Mouse (Mus musculus) yolk sac, embryonic 10.5 days (tissue): ENCODE measurements at regions not wholly inside any gene's neighbourhood (a gene's known extent, or its start where the extent isn't known, plus 50 kb on each side); places are given as distances from the start of the nearest gene placed in this dataset.

Source experiments
- DNase-seq: peaks from one replicate; pipeline ENCODE4 v3.0.0-alpha.2; 2017; ENCODE audit warnings: low spot score

DNA sequence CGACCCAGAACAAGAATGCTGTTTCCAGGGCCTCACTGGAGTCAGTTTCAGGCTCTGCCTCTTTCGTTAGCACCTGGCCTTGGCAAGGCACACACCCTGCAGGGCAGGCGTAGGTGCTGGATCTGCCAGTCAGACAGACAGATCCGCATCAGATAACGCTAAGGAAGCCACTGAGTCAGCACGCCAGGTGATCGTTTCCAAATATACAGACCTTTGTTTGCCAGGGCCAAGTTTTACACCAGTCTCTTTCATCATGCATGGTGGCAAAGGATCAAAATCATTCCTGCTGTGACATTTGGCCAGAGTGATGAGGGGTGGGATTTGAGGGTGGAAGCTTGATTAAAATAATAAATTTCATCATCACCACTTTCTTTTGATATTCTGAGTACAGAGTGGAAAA, 411.0 kb downstream of the Ofcc1 start:
- no peak for DNase-seq

DNA sequence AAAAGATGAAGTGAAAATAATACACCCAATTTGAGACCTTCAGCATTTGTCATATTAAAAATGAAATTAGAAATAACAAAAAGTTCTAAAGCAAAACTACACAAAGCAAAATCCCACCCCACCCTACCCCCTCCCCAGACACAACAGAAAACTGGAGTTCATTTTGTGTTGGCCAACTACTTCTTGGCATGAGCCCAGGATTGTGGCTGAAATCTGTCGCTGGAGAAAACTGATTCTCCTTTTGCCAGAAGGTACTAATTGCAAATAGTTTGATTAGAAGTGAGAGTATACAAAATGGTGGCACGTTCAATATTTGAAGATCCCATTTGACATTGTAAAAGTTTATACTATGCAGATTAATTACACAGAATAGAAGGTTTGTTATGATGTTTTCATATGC, 426.0 kb downstream of the Ofcc1 start:
- no peak for DNase-seq

DNA sequence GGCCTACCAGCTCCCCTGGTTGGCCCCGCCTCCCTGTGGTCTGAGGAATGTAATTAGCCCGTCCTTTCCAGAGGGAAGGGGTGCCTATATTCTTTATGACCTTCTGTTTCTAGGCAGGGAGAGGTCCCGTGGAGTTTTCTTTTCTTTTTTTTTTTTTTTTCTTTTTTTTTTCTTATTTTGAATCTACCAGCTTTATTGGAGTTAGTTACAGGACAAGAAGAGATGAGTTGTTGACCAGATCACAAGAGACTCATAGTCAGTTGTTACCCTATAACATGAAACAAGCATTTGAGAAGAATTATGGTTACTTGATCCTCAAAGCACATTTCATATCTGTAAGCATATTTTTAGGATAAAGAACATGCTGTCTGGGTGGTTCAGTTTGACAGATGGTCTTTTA, 429.8 kb downstream of the Ofcc1 start:
- no peak for DNase-seq

DNA sequence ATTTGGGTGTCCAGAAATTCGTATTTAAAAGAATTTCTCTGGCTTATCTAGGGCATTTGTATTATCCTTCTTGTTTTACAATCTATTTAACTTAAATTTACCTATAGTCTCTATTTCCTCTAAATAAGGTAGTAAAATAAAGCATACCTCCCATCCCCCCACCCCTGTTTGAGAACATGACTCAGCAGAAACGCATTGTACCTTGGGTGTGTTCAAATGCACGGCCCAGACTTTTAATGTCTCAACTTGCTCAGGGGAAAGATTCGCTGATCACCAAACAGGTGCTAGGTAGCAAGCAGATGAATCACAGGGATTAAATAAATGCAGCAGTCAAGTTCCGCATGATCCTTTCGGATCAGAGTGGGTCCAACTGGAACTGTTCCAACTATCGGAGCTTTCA, 432.7 kb downstream of the Ofcc1 start:
- no peak for DNase-seq

DNA sequence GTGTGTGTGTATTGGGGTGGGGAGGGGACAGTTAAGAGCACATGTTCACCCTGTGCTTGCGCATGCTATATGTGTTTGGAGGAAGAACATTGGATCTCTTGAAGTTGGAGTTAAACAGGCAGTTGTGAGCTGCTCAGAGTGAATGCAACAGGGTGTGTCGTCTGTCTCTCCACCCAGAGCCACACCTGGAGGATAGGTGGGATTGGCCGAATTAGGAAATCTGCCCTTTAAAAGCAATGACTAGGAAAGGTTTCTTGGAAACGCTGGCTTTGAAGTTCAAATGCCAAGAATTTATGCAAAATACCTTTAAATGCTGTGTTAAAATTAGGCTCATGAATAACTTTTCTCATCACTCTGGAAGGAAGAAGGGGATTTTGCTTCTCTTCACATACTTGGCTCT, 436.9 kb downstream of the Ofcc1 start:
- DNase-seq = no peak

DNA sequence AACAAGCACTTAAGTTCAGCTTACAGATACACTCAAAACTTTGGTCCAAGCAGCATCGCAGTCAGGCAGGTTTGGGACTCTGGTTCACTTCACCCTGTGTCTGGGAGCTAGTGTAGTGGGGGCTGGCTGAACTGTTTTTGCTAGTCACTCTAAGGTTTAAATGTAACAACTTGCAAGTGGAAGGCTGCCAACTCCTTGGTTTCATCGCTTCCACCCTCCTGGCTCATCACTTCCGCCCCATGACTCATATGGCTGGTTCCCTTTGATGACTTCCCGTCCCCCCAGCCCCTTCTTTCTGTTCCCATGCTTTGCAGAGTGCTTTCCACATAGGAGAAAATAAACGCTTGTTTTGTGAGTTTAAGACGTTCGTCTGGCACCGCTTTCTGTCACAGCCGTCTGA, 438.1 kb downstream of the Ofcc1 start:
- no peak for DNase-seq

DNA sequence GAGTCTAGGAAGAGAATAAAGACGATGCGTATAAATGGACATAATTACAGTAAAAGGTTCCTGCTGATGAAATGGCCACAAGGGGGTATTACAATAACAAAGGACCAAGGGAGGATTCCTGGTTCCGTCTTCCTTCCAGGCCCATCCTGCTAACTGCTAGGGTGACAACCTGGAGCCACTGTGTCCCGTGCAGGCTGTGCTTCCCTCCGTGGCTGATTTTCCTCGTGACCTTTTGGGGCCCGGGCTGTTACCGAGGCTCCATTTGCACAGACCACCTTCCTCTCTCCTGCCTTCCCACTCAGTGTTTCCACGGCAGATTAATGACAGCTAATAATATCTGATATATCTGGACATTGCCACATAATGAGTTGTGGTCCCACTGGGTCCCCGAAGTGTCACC, 453.5 kb downstream of the Ofcc1 start:
- DNase-seq = no peak

DNA sequence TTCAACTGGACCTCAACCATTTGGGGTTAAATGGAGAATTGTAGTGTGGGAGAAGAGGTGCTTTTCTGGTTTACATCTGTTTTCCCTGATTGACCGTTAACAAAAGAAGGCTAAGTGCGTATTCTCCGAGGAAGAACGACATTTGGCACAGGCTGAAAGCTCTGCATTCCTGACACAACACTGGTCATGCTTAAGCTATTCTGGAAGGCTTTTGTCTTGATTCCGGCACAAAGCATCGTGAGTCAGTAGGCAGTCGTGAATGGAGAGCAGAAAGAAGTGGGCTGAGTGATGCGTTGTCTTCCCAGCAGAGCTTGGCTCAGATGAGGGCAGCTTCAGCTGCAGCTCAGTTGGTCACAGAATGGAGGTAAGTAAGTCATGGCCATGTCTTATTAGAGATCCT, 457.0 kb downstream of the Ofcc1 start:
- DNase-seq = no peak

DNA sequence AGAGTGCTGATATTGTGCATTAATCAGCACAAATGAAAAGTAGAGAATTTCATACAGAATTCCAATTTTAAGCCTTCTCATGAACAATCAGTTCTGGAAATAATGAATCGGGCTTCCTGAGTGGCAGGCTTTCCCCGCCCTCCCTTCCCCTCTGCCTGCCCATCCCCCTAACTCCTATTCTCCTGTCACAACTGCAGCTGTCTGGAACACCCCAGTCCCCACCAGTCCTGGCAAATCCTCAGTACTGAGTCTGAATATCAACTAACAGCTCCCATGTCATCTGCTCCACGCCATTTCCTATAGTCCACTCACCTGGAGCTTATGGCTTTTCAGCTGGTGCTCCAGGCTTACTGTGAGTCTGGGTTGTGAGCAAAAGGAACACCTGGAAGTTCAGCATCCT, 457.9 kb downstream of the Ofcc1 start:
- DNase-seq = no peak

DNA sequence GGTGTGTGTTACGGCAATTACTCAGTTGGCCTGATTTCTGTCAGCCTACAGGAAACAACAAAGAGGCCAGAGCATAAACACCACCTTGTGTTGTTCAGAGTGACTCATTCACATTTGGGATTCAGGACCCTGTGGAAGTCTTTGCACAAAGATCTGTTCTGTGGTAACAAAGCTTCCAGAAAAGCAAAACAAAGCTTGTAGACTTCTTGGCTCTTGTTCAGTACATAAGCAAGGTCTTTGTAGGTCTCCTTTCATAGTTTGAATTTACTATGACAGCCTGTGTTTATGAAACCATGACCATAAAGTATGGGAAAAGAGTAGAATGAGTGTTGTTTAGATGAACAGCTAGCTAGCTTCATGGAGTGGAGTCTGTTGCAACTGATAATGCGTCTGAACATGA, 461.9 kb downstream of the Ofcc1 start:
- no peak for DNase-seq

DNA sequence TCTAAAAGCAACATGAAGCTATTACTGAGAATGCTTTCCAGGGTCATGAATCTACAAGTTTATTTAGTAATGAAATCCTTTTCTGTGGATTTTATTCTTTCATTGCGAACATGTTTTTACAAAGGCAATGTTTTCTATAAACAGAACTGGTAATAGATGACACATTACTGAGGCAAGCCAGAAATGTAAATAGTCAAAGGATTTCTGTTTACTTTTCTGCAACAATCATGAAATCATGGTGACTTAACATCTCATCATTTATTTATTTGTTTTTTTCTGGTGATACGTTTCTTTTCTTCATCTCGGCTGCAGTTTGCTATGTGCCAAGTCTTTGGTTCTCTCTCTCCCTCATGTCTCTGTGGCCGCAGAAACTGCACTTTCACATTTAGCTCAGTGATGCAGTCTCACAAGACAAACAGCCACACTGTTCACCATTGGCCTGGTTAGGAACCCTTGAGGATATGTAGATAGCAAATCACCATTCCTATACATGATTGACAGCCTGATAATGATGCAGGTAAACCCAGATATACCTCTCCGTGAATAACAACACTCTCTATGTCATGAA, 462.8 kb downstream of the Ofcc1 start:
- no peak for DNase-seq

DNA sequence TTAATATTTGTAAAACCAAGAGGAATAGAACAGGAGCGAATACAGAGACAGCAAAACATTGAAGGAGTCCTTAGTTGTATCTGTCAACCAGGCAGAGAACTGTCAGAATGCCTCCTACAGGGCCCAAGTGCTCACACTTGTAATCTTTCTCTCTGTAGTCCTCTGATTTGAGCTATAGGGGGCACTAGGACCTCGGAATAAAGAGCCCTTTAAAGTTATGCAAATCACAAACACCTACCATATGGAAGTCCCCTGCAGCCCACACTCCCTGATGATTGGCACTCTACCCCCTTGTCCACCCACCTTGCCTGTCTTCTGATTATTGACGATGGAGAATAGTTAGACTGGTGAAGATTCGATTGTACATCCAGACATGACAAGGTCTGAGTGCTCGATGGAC, 467.1 kb downstream of the Ofcc1 start:
- DNase-seq = no peak

DNA sequence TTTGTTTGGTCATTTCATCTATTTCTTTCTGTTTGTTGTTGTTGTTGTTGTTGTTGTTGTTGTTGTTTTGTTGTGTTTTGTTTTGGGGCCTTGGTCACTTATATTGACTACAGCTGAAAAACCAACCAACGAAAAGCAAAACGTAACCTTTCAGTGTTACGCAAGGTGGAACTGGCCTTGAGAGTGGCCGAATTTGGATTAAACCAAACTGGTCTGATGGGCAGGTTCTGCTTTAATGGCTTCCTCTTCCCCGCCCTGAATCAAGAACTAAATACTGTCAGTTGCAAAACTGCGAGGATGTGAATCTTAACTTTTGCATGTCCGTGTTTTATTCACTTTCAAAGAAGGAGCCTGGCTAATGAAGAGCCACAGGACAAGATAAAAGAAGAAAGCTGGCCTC, 480.2 kb downstream of the Ofcc1 start:
- no peak for DNase-seq

DNA sequence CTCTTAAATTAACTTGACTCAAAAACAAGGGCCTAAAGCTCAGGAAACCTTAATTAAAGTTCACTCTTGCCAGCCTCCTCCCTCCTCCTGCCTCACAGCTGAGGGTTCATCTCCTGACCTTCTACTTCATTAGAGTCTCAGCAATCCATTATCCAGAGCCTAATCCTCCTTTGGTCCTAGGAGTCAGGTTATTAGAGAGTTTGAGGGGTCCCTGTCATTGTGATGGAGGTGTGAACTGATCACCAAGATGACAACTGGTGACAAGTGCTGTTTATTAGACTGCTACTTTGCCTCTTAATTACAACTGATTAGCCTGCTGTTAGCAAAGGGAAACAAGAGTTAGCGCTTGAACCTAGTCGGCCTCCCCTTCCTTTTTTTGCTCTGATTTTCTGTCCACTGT, 481.1 kb downstream of the Ofcc1 start:
- DNase-seq = no peak

DNA sequence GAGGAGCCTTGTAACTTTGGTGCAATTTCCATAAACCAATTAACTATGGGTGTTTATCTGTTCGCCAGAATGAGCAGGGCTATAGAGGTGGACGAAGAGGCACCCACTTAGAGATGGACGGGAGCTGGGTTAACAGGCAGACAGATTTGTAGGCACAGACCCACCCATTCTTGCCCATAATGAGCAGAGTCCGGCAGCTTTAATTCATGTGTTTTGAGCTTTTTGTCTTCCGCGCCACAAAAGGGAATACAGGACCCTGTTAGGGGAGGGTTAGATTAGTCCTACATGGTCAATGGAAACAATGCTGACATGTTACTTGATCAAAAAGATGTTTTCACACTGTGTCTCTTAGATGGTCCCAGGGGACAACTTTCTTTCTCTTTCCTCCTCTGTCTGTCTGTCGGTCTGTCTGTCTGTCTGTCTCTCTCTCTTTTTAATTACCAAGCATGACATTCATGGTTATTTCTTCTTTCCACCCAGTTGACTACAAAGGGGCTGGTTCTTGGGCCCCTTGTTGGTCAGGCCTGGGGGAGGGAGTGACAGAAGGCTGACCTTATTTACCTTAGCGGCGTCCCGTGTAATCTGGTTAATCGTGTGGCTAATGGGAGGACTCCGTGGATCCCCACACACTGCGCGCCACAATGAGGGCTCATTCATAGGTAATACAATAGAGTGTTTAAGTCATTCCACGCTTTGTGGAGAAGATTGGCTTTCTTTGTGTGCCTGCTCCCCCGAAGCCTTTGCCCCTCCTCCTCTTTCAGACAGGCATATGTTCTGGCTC, 483.7 kb downstream of the Ofcc1 start:
- no peak for DNase-seq

DNA sequence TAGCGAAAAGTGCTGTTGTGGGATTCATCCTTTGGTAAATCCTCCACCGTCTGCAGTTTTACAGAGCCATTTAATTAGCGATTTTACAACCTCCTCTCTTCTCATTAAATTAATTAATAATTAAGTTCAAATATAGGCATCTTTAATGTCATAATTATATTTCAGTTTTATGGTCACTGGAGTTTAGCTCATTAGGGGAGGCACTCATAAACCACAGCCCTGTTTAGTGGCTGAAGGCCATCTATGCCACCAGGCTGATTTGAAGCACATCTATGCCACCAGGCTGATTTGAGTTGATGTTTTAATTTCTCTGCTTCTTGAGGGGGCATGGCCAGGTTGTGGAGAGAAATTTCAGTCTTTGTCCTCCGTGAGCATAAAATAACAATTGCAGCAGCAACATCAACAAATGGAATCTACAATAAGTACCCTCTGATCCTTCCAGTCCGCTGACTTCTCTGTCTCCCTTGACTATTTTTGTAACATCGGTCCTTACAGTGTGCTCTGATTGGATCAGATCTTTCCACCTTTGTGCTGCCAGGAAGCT, 508.9 kb downstream of the Ofcc1 start:
- no peak for DNase-seq

DNA sequence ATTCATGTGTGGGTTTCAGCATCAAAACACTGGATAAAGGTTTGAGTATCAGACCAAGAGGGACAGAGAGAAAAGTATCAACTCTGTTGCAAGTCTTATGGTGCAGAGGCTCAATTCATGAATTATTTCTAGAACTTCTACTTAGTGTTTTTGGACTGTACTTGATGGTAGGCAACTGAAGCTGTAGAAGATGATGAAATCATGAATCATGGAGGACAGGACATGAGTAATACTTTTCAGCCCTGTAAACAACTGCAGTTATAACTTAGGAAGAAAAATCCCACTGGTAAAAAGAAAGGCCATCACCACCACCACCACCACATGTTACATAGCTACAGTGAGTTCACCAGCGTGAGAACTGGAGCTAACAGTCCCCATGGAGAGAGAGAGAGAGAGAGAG, 511.9 kb downstream of the Ofcc1 start:
- no peak for DNase-seq

DNA sequence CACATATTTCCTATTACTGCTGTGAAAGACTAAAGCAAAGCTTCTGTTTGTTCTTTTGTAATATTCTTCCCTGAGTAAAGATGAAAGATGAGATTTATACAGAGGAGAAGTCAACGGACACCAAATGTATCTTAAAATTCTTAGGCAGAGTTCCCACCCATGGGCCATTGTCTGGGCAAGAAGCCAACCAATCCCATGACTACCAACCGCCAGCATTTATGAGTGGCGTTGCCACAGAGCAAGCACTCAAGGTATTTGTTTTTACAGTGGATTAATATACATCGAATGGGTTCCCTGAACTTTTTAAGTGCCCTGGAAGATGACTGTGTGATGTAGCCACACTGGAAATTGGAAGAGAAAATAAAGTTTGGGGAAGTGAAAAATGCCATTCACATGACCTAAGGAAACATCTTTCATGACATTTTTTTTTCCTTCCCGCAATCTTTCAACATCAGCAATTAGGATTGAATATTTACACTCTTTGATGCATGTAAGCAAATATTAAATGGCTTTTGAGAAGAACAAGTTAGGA, 525.1 kb downstream of the Ofcc1 start:
- DNase-seq = no peak

DNA sequence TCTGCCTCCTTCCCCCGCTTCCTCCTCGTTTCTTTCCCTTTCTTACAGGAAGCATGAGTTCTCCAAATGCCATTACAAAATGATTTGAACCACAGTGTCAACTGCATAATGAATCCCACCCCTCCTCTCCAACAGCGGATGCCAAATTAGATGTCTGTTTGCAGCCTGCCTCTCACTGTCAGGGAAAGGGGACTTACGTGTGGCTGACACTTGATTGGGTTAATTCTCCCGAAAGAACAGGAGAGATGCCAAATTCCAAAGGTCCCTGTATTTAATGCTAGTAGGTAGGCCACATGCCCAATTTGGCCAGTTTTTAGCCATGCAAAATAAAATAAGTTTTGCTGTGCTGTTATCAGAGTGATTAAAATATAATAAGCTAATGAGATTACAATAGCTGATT, 525.9 kb downstream of the Ofcc1 start:
- DNase-seq = no peak

DNA sequence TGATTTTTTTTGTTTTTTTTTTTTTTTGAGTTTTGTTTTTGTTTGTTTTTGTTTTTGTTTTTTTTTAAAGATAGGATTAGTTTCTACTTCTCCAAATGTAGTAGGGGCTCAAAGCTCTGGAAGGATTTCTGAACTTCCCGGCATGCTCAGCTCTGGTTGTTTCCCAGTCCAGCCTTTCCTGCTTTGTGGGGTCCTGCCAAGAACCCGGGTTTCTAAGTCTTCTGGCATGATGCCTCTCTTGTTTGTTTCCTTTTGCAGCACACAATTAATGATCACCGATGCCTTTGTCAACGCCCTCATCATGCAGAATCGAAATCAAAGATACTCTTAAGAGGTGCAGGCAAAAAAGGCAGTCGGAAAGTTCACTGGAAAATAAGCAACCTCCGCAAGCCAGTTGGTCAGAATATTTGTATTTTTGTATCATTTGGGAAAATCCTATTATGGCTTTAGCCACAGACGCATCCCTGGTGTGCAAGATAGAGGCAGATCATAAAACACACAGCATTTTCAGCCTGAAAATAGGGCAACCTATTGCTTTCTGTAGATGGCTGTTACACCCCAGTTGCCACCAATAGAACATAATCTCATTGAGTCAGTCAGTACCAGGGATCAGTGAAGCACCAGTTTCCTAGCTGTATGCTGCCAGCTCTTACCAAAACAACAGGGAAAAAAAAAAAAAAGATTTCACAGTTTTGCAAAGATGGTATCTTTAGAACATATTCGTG, 526.6 kb downstream of the Ofcc1 start:
- no peak for DNase-seq

DNA sequence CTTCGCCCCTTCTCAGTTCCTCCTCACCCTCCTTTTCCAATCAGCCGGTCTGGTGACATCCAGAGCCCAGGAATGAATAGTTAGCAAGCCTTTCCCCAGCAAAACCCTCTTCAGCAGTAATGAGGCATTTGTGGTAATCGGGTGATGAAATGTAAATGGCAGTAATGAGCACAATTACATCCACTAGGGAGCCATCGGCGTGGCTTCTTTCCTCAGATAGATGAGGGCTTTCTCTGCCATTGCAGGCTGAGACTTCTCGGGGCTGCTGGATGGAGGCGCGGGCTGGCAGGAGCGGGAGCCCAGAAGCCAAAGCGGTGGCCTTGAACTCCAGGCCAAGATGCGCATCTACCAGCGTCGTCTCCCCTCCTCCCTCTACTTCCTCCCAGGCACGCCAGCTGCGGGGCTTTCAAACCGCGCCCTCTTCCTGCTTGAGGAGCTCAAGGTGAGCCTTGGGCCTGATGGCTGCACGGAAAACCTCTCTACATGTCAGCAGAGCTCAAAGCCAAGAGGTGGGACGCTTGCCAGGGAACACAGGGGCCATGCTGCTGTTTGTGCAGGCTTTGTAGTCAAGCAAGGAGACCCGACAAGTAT, 537.2 kb downstream of the Ofcc1 start:
- peak; percentile 7 for DNase-seq

DNA sequence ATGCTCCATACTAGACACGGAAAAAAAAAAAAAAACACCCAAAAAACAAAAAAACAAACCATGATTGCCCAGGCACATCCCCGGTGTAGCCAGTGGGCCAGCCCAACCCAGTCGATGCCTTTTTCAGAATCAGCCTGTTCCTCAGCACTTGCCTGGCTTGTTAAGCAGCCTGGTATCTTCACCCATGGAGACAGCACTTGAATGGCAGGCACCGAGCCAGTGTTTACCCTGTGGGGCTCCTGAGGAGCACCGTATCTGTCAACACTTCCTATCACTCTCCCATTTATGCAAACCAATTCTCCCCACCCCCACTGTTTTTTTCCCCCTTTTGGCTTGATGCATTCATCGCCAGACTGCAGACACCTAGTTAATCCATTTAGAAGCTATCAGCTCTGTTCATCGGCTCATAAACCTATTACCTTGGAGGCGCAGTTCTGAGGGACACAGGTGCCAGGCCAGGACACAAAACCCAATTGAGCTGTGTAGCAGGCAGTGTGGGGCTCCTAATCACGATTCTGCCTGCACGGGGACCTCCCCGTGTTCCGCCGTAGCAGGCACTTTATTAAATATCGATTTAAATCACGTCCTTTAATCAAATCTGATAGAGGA, 537.8 kb downstream of the Ofcc1 start:
- DNase-seq = no peak
